Mouse (Mus musculus) layer of hippocampus, adult 18-20 months (tissue): ENCODE measurements around the gene Gas6. TPM values are rescaled to one million over a fixed set of nuclear protein-coding genes. Genes with fewer than 3 reads are reported as not detected.
A peak's percentile ranks its signal among the peaks of the same experiment; 100 is the strongest.

Source experiments
- DNase-seq, 2 experiments: peaks; one replicate each; pipeline ENCODE4 v3.0.0; 2022; ENCODE audit warnings: low spot score in 2 of 2
- total RNA-seq, 2 experiments: library from RNA; stranded (reverse); gene quantifications; 2 replicates each; pipeline ENCODE4 v1.2.3; 2021

Gene Gas6
- total RNA-seq, 2 experiments from 2014 or later: 84.0 to 95.1 TPM

DNA sequence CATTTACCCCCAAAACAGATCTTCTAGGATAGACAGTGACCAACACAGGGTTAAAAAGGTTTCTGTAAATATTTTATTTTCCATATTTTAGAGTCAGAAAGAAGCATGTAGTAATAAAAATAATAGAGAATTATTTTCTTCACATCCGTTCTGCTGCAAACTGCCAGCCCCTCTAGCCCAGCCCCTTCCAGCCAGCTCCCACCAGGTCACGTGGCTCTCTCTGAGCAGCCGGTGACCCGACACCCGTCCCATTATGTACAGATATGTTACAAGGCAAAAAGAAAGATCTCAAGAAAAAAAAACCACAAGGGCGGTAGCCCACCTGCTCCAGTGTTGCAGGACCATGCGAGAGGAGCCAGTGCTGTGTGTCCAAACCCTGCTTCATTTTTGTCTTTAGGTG lies 29.0 kb downstream of the Gas6 start:
- DNase-seq: no peak

DNA sequence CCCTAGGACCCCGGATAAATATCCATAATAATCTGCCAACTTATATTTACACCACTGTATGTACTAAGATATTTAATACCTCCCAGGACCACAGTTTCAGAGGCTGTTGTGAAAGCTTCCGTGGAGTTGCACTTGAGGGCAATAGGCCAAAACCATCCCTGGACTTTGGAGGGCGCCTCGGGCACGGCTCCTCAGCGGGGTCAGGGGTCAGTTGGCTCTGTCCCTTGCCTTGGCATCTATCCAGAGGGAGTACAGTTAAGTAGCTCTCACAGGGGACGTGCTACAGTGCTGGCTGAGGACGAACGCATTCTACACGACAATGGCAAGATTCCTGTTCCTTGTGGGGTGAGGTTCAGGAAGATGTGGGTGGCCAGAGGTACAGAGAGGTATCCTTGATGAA lies 31.9 kb downstream of the Gas6 start:
- DNase-seq: no peak

DNA sequence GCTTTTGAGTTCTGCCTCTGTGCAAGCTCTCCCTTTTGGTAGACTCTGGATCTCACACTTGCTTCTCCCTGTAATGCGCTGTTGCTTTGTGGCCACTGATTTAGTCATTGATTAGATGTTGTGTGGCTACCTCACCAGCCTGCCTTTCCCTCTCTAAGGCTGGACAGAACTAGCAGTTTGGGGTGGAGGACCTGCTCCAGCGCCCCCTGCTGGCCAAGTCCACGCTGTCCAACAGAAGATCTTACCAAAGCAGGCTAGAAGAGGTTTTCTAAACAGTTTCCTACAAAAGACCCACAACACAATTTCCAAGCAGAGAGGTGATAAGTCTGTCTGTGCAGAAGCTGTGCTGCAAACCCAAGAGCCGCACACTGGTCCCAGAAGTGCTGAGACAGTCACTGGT lies 32.4 kb downstream of the Gas6 start:
- peak; percentile 57 to 86 for DNase-seq

DNA sequence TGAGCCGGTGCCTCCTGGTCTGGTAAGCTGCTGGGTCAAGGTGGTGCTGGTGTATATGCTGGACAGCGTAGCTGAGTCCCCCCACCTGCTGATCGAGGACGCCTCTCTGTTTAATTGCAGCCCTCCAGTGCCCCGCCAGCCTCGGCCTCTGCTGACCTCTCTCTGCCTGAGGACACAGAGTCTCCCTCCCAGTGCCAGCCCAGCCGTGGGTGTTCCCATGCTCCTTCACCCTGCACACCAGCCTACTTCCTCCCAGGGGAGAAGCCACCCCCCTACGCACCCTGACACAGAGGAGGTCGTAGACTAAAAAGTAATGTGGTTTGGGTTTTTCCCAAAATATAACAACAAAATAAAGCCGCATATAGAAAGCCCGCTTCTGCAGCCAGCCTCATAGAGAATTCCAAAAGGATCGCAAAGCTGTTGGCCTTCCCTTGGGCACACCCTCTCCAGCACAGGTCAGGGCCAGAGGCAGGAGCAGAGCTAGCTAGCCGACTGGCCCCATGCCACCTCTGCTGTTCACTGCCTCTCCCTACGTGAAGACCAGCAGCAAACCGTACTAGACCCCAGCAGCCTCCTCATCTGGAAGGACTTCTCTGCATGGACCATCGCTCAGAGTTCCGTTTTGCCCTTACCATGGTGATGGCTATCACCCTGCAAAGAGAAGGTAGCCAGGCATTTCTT lies 33.1 kb downstream of the Gas6 start:
- no peak for DNase-seq

DNA sequence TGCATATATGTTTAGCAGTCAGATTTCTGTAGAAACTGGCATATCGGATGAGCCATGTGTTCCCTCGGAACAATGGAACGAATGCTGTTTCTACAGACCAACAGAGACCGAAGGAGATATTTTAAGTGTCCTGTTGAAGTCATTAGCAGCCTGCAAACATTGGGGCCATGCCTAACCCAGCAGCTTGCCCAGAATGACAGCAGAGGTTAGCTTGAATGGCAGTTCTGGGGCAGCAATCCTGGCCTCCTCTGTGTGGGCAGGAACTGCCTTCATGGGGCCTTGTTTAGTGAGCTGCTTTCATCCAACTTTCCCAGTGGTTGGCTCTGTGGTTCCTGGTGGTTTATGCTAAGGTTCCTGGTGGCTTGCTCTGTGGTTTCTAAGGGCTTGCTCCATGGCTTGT lies 34.9 kb downstream of the Gas6 start:
- no peak for DNase-seq

DNA sequence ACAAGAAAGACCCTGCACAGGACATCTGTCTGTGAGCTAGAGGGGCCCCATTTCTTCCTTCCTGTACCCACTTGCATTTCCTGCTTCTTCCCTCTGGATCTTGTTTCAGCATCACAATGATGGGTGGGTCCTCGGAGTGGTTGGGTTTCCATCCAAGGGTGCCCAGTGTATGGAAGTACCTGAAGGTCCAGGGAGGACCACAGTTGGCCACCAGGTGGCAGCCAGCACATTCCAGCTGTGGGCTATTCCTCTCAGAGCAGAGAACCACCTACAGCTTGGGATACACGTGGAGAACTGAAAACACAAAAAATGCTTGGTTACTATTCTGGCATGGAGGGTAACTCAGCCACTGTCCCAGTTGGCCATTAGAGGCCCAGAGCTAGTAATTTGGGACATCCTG lies 39.0 kb downstream of the Gas6 start:
- peak in 1 of 2 experiments; percentile 38 for DNase-seq

DNA sequence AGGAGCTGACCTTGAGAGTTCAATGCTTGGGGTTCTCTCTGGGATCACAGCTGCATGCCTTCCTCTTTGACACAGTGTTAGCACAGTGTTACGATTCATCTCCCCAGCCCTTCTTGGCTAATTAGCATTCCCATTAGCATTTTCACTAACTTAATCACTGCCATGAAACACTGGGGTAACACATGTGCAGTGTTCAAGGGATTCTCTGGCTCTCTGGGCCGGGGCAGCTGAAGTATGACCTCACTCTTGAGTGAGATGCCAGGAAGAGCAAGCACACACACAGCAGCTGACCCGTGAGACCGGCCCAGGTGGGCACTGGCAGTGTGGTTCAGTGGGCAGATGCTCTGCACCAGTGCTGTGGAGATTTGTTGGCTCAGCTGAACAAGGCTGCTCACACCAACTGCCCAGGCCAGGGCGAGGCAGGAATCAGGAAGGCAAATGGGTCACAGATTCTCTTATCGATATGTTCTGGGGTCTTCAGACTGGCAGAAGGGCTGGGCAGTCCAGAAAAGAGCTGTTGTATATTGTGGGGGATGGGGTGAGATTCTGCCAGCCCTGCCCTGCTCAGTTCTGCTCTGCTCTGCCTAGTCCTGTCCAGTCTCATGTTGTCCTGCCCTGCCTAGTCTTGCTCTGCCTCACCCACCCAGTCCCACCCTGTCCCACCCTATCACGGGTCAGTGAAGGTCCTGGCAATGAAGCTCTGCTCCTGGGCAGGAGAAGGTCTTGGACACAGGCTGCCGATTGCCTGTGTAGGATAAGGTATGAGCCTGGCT lies 39.8 kb downstream of the Gas6 start:
- DNase-seq: peak in 1 of 2 experiments; percentile 15

DNA sequence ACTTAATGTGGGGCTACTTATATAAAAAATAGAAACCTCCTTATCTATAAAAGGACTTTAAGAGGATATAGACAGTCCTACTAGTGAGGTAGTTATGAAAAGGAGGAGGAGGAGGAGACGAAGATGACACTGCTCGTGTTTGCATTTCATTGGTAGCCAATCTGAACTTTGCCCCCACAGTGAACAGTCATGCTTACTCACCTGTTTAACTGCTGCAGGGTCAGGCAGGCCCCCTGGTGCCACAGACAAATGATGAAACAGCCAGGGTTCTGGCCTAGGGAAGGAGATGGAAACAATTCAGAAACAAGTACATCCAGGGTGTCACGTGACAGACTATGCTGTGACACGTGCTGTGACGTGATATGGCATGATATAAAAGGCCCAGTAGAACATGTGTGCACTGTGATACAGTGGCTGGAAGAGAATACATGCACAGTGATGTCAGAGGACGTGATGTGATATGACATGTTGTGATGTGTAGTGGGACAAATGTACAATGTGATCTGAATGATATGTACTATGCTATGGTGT lies 42.5 kb downstream of the Gas6 start:
- no peak for DNase-seq

DNA sequence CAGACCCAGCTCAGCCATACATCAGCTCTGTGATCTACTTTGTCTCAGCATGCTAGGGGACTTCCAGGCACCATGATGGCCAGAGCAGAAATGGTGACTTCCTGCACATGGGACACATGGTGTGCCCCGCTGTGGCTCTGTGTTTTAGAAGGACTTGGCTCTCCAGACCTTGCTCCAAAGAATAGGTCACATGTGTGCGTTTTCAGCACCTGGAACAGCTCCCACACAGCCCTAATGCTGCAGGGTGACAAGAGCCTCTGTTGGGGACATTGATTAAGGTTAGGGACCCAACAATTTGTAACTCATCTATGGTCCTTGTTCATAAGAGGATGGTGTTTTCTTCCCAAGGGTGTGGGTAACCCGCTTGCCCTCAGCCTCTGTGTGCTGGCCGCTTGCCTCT lies 46.1 kb downstream of the Gas6 start:
- DNase-seq: no peak

DNA sequence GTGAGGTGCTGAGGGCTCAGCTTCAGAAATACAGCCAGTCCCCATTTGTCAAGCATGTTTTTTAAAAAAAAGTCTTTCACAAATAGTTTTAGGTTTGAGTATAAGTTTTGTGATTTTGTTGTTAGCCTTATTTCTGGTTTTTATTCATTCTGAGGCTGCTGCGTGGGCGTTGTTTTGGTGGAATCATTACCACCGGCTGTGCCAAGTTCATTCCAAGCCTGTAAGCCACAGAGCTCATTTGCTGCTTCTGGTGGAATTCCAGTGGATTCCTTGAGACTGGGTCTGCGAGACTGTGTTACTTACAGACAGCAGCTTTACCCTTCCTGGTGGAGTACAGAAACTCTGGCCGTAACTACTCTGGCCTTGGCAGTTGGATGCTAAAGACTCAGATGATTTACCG lies 47.8 kb downstream of the Gas6 start:
- DNase-seq: peak in 1 of 2 experiments; percentile 69

DNA sequence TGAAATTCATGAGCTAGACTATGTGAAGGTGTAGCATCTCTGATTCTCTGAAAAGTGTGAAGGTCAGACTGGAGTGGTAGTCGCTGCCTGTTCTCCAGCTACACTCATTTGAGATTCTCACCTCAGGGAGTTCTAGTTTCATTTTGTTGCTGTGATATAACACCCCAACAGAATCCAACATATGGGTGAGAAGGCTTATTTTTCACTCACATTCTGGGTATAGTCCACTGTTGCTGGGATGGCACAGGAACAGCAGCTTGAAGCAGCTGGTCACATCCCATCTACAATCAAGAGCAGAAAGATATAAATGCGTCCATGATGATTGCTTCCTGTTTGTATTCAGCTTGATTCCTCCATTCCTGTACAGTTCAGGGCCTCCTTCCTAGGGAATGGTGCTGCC lies 52.1 kb downstream of the Gas6 start:
- DNase-seq: no peak

DNA sequence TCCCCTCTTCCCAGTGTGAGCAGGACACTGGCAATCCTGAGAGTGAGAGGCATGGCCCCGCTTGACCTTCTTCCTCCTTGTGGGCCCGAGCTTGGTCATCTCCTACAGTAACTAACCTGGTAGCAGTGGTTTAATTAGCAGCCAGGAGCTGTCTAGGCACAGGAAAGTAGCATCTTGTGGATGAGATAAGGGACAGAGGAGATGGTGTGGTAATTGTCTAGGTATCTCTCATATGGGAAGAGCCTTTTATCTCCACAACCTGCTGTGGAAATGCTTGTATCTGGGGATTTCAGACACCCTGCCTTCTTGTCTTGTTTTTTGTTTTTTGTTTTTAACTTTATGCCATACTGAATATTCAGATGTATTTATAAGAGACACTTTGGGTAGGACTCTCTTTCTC lies 56.8 kb downstream of the Gas6 start:
- no peak for DNase-seq

DNA sequence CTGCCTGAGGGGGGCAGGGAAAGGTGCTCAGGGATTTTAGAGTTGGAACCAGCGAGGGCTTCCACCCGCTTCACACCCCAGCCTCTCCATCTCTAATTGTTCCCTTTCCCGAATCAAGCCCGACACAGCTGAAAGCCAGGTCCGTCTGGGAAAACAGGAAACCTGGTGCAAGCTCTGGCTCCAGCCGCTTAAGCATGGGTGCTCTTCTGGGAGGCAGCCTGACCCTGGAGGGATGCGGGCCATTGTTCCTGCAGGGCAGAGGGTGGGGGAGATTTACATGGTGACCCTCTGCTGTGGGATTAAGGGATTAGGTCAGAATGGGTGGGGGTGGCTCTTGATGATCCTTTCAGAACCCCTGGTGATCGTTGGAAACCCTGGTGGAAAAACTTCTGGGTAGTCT lies 58.2 kb downstream of the Gas6 start:
- no peak for DNase-seq

DNA sequence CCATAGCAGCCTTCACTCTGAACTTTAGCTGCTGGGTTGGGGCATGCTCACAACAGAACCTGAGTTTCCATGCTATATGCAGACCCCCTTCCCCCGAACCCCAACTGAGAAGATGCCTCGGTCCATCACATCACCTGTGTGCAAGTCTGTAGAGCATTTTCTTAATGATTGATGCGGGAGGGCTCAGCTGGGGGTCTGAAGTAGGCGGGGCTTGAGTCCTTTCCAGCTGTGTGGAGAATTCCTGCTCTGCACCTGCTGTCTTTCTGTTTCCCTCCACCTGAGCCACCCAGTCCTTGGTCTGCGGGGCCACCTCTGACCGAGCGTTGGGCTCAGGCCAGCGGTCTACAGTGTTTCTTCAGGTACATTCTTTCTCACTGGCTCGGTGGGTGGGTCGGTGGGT lies 59.4 kb downstream of the Gas6 start, which contains the start of gene Tmem255b:
Gene Tmem255b (plus strand): TSS at position 301 of the 400 bp plus-strand sequence.
- DNase-seq: no peak

DNA sequence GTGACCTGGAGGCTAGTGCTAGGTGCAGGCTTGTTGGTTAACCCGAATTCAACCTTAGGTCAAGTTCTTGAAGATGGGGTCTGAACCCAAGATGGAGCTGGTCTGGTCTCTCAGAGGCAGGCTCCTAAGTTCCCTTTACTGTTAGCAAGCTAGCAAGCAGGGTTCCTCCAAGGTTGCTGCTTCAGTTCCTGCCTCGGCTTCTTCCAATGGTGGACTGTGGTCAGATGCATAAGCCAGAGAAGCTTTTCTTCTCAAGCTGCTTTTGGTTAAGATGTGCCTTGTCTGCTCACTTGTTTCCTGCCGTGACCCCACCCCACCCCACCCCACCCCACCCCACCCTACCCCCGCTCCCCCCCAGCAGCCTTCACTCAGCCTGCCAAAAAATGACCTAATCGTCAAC lies 61.2 kb downstream of the Gas6 start:
- DNase-seq: no peak

DNA sequence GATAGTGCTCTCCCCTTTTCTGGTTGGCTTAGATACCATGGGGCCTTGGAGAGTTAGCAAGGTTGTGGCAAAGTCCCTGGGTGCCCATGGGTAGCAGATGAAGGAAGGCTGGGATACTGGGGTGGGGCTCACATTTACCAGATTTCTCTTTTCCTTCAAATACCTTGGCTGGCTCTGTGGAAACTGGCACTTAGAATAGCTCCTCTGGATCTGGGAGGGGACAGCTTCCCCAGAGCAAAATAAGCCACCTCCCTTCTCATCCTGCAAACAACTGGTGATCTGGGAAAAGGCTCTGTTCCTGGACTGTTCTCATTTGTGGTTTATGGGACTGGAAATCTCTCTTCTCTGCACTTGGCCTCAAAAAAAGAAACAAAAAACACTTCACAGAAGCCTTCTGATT lies 63.4 kb downstream of the Gas6 start:
- no peak for DNase-seq

DNA sequence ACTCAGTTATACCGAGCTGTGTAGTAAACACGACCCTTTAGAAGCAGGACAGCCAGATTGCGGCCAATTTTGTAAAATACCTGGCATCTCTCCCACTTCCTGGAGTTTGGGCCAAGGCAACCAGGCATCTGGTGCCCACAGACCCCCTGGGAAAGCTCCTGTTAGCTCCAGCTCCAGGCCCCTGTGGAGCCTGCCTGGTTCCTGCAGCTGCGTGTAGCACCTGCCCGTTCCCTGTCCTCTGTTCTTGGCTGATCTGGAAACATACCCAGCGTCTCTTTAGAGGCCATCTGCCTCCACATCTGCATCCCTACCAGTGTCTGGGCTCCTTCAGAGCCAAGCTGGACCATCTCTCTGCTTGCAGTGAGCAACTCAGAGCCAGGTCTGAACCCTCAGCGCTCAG lies 63.9 kb downstream of the Gas6 start:
- DNase-seq: no peak

DNA sequence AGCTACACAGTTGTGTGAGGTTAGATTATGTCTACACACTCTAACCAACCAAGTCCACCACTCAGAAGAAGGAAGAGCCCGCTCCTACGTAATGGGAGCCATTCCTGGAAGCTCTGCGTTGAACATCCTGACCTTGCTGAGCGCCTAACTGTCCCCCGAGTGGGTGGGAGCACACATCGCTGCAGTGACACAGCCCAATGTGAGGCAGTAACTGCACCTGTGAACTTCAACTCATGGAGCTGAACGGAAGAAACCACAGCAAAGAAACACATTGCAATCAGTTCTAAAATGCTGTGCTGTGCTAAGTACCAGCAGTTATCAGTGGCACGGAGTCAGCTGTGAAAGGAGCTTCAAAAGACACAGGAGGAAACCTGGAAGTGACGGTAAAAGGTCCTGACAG lies 66.1 kb downstream of the Gas6 start:
- DNase-seq: no peak

DNA sequence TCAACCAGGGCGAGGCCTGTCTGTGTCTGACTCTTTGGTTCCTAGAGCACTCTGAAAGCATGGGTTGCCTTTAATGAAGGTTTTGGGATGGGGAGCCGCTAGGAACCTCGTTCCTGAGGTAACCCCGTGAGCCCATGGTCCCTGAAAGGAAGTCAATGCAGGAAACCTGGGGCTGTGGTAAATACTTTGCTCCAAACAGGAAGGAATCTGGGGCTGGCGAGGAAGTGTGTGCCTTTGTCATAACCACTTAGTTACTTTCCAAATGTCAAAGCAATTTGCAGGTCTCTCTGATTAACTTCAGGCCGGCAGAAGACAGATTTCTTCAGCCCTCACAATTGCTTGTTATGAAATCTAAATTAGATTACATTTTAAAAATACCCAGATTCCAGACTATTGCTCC lies 66.9 kb downstream of the Gas6 start:
- no peak for DNase-seq

DNA sequence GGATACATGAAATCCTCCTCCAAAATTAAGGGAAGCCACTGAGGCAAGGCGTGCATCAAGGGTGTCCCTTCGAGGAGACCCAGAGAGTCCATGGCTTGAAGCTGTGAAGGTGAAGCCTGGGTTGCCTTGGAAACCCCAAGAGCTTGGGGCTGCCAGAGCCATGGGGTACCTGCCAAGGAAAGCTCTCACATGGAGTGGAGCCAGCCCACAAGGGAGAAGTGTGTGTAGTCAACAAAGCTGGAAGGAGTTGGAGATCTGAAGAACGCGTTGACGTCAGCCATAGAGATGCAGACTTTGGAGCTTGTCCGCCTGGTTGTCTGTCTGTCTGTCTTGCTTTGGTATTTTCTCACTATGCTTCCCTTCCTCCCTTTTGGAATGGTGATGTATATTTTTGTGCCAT lies 73.3 kb downstream of the Gas6 start:
- no peak for DNase-seq

DNA sequence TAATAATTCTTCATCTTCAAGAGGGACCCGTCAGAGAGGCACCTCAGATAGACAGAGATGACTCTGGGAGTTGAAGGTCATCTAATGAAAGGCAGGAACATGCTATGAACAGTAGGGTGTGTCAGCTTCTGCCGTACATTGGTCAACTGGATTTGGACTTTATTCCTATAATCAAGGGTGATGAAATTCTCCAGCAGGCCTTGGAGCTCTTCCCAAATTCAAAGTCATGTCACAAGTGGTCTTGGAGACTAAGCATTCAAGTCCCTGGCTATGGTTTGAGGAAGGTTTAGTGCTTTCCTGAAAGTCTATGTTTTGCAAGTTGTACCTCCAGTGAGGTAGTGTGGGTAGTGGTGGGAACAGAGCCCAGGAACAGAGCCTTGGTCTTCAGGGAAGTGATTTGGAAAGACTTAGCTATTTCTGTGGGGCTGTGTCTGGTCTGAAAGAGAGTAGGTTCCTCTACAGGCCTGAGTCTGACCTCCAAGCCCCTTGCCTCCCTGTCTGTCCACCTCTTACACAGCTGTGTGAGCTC lies 75.1 kb downstream of the Gas6 start:
- DNase-seq: no peak

DNA sequence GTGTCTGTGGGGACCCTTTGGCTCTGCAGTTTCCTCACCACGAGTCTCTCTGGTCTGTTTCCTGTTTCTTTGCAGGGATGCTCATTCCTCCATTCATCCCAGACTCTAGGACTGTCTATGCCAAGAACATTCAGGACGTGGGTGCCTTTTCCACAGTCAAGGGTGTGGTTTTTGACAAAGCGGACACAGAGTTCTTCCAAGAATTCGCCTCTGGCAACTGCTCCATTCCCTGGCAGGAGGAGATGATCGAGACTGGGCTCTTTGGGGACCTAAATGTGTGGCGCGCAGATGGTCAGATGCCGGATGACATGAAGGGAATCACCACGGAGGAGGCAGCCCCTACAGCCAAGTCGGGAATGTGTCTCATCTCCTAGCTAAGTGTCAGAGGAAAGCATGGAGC lies 78.4 kb downstream of the Gas6 start:
- DNase-seq: peak in 1 of 2 experiments; percentile 20
